8 mouse cellular contexts compared by ENCODE assay signal in genomic region chr17:28690776-28691686, GRCm38 (mm10). TPM values are rescaled to one million over a fixed set of nuclear protein-coding genes. Genes with fewer than 3 reads are reported as not detected.
A peak's percentile ranks its signal among the peaks of the same experiment; 100 is the strongest.
DNase-seq lines count a peak whose midpoint lies in the region; ATAC-seq and TF ChIP-seq lines count a peak whose summit lies in the region.

TSS of gene Mapk14 (plus strand) at chr17:28691329.

- H3K4me2 ChIP-seq in forebrain, embryonic 15.5 days (replicated peaks), result peak within 1 kb of the TSS; percentile 54

- peak; percentile 94 for TF ChIP-seq POLR2A in lung, adult 2 months (IDR thresholded peaks at IDR 0.05; ENCODE audit: borderline replicate concordance, extremely low read depth, low read depth, low read length)

- intact Hi-C loops in heart, postnatal 25 days (cut with DNase I), result loop anchor here (1.0 to 10.0 kb wide), 5 partner anchors 54 to 316 kb away; partner anchors contain the start of genes Brpf3 and Stk38

- under 1% methylated on average over 86 of the region's 86 CpGs for WGBS in forebrain, embryonic 15.5 days
- WGBS in lung, adult 2 months, result 3% methylated on average over 86 of the region's 86 CpGs

- no peaks in the 10 kb centered on the region for H3K36me3 ChIP-seq in forebrain, embryonic 15.5 days

- peak; percentile 97 for ATAC-seq in forebrain, embryonic 15.5 days (replicated peaks)
- ATAC-seq in neutrophil, adult 5-6 weeks (ENCODE audit: extremely low read depth, insufficient number of reproducible peaks, low FRiP score, poor library complexity, severe bottlenecking), result peak; percentile 86

- TF ChIP-seq CTCF in lung, adult 2 months (IDR thresholded peaks at IDR 0.05; ENCODE audit: insufficient read depth, low read length), result peak; percentile 58; the same call in 1 of the 2 replicates

- peak within 1 kb of the TSS; percentile 94 for H3K27ac ChIP-seq in forebrain, embryonic 15.5 days (replicated peaks)

- peak within 1 kb of the TSS; percentile 95 for H3K4me3 ChIP-seq in forebrain, embryonic 15.5 days
- peak within 1 kb of the TSS; percentile 69 for H3K4me3 ChIP-seq in lung, adult 2 months (replicated peaks; ENCODE audit: extremely low read depth, low read depth, low read length)

- 0 out of 2 replicates have a peak, but pooled peaks cover 3% of the 10 kb centered on the region for H3K27me3 ChIP-seq in forebrain, embryonic 15.5 days

- H3K9ac ChIP-seq in forebrain, embryonic 15.5 days (replicated peaks), result peak within 1 kb of the TSS; percentile 93

- DNase-seq in ES-CJ7 (ENCODE audit: low read depth, low spot score), result peak; percentile 99
- DNase-seq in cerebellum, adult 11 months, result peak; percentile 100
- DNase-seq in heart, postnatal 25 days (ENCODE audit: low spot score), result peak; percentile 100
- peak; percentile 99 to 100 for DNase-seq in layer of hippocampus, adult 18-20 months (ENCODE audit: low spot score in 2 of 2)
- DNase-seq in lung, adult 2 months, result peak; percentile 99
- peak; percentile 100 for DNase-seq in thymus, adult 18-20 months

- peaks cover 37% of the 10 kb centered on the region for H3K4me1 ChIP-seq in forebrain, embryonic 15.5 days
- peaks cover 13% of the 10 kb centered on the region for H3K4me1 ChIP-seq in lung, adult 2 months (ENCODE audit: control insufficient read depth, insufficient read depth, low read length)

- no peaks in the 10 kb centered on the region for H3K9me3 ChIP-seq in forebrain, embryonic 15.5 days

RNA-seq across cellular contexts. Expression of gene Mapk14, which starts in this region (rescaled TPM):
- 29.2 and 30.7 TPM in 2 replicates for polyA plus RNA-seq in forebrain, embryonic 15.5 days (2015; fragmentation: Nextera tagmentation; extraction: Ambion mirVana)
- 10 to 100 TPM; 55.0 to 55.8 TPM for total RNA-seq in heart, postnatal 25 days (2021)
- 10 to 100 TPM; 75.0 to 80.5 TPM for total RNA-seq in layer of hippocampus, adult 18-20 months (2021)
- 74.3 and 97.5 TPM in 2 replicates for polyA plus RNA-seq in lung, adult 2 months (2012; rRNA removed)
- 197 and 202 TPM in 2 replicates for total RNA-seq in neutrophil, adult 5-6 weeks (2017)

Comparison
In these comparisons a context has a peak if more than half of its experiments do, and no peak if none do; other contexts are left out.
1. Peak in every context shown above with its lines: DNase-seq, ATAC-seq, H3K4me3 ChIP-seq and H3K27ac ChIP-seq.